Mouse (Mus musculus) hindbrain, embryonic 14.5 days (tissue): ENCODE measurements around the gene Pde9a. TPM values are rescaled to one million over a fixed set of nuclear protein-coding genes. Genes with fewer than 3 reads are reported as not detected.

Experiments
- ATAC-seq: fragments of 200-750 bp; cut with Nextera tagmentation; 2 replicates; pipeline ENCODE4 v1.8.0; 2017; ENCODE audit warnings: moderate number of reproducible peaks, mild to moderate bottlenecking, moderate TSS enrichment, moderate library complexity; ENCODE audit not compliant: low FRiP score
- DNase-seq: peaks from one replicate; pipeline ENCODE4 v3.0.0-alpha.2; 2015; ENCODE audit warnings: low spot score
- H3K27ac ChIP-seq: fragments of 300-500 bp; sonication (generic); 2 replicates; pipeline ENCODE4 v1.5.1; 2014; ENCODE audit warnings: mild to moderate bottlenecking, moderate library complexity
- H3K27me3 ChIP-seq: fragments of 300-500 bp; sonication (generic); 2 replicates; pipeline ENCODE4 v1.6.1; 2014; ENCODE audit warnings: mild to moderate bottlenecking, low read length, mixed read lengths; ENCODE audit not compliant: control insufficient read depth, insufficient read depth
- H3K36me3 ChIP-seq: fragments of 300-500 bp; sonication (generic); replicated peaks from 2 replicates; pipeline ENCODE4 v1.6.1; 2014; ENCODE audit not compliant: control insufficient read depth, insufficient read depth
- H3K4me1 ChIP-seq: fragments of 300-500 bp; sonication (generic); replicated peaks from 2 replicates; pipeline ENCODE4 v1.6.1; 2014; ENCODE audit warnings: antibody characterized with exemption, low read length, mixed read lengths; ENCODE audit not compliant: control insufficient read depth, insufficient read depth
- H3K4me2 ChIP-seq: fragments of 300-500 bp; sonication (generic); replicated peaks from 2 replicates; pipeline ENCODE4 v1.6.1; 2014; ENCODE audit warnings: mild to moderate bottlenecking, moderate library complexity
- H3K4me3 ChIP-seq: fragments of 300-500 bp; sonication (generic); replicated peaks from 2 replicates; pipeline ENCODE4 v1.5.1; 2014; ENCODE audit warnings: mild to moderate bottlenecking, low read length
- H3K9ac ChIP-seq: fragments of 300-500 bp; sonication (generic); 2 replicates; pipeline ENCODE4 v1.6.1; 2014
- H3K9me3 ChIP-seq: fragments of 300-500 bp; sonication (generic); 2 replicates; pipeline ENCODE4 v1.6.1; 2016; ENCODE audit warnings: low read length; ENCODE audit not compliant: control insufficient read depth
- WGBS: fragments of 180-500 bp; shearing (Covaris S2); extraction: QIAGEN DNeasy Blood & Tissue Kit; methylation state at CpG from one replicate; pipeline ENCODE4 v1.1.7; 2014; 5-methylcytosine and 5-hydroxymethylcytosine counted together
- polyA plus RNA-seq: library from polyadenylated mRNA; unstranded; fragments of >200 nt; fragmentation: Nextera tagmentation; extraction: Ambion mirVana; gene quantifications from 2 replicates; pipeline ENCODE4 v1.2.1, GENCODE M21; 2014

Pde9a gene
- polyA plus RNA-seq, 1 experiment from 2014 or later = 32.6 TPM

GRCm38 (mm10) chr17:31422381-31422780, 36.4 kb downstream of the Pde9a start:
- DNase-seq (no peak), ATAC-seq (no peak)
- Histone ChIP-seq H3K4me1 (peaks cover 12% of the 10 kb centered on the region), H3K9ac (no peak overlapping the region), H3K4me3 (no peak overlapping the region), H3K27me3 (no peaks in the 10 kb centered on the region), H3K9me3 (no peaks in the 10 kb centered on the region), H3K36me3 (peaks cover 7% of the 10 kb centered on the region; the same call in 1 of the 2 replicates), H3K27ac (no peak overlapping the region), H3K4me2 (no peak overlapping the region)
- 88% methylated on average over 1 of the region's 1 CpGs for WGBS

GRCm38 (mm10) chr17:31423020-31423419, 37.0 kb downstream of the Pde9a start:
- Histone ChIP-seq H3K4me3 (no peak overlapping the region), H3K36me3 (peaks cover 6% of the 10 kb centered on the region; the same call in 1 of the 2 replicates), H3K27ac (no peak overlapping the region), H3K27me3 (no peaks in the 10 kb centered on the region), H3K4me1 (peaks cover 12% of the 10 kb centered on the region), H3K9me3 (no peaks in the 10 kb centered on the region), H3K4me2 (no peak overlapping the region), H3K9ac (no peak overlapping the region)
- 54% methylated on average over 2 of the region's 2 CpGs for WGBS
- DNase-seq (no peak), ATAC-seq (no peak)

- H3K36me3 ChIP-seq = peaks cover 6% of the 10 kb centered on the region; the same call in 1 of the 2 replicates
- no peak for ATAC-seq
- H3K4me2 ChIP-seq = no peak overlapping the region
- DNase-seq = no peak
- 82% methylated on average over 4 of the region's 4 CpGs for WGBS
- H3K9me3 ChIP-seq = peaks cover 1% of the 10 kb centered on the region; the same call in 1 of the 2 replicates
- H3K4me1 ChIP-seq = peaks cover 12% of the 10 kb centered on the region
- no peak overlapping the region for H3K4me3 ChIP-seq
- no peaks in the 10 kb centered on the region for H3K27me3 ChIP-seq
- no peak overlapping the region for H3K9ac ChIP-seq
- H3K27ac ChIP-seq = no peak overlapping the region
These were observed 38.3 kb downstream of the Pde9a start for GRCm38 (mm10) chr17:31424358-31424757.

GRCm38 (mm10) chr17:31424798-31425197, 38.8 kb downstream of the Pde9a start:
- H3K27ac ChIP-seq = no peak overlapping the region
- DNase-seq = no peak
- no peaks in the 10 kb centered on the region for H3K27me3 ChIP-seq
- 42% methylated on average over 8 of the region's 8 CpGs for WGBS
- H3K36me3 ChIP-seq = peaks cover 6% of the 10 kb centered on the region; the same call in 1 of the 2 replicates
- no peak overlapping the region for H3K4me2 ChIP-seq
- no peak overlapping the region for H3K9ac ChIP-seq
- no peak for ATAC-seq
- H3K4me3 ChIP-seq = no peak overlapping the region
- H3K9me3 ChIP-seq = peaks cover 4% of the 10 kb centered on the region; the same call in 1 of the 2 replicates
- peaks cover 11% of the 10 kb centered on the region for H3K4me1 ChIP-seq

GRCm38 (mm10) chr17:31425827-31426698, 40.1 kb downstream of the Pde9a start:
- DNase-seq (no peak), ATAC-seq (no peak)
- Histone ChIP-seq H3K4me1 (peaks cover 4% of the 10 kb centered on the region), H3K9ac (no peak overlapping the region), H3K36me3 (peaks cover 14% of the 10 kb centered on the region; the same call in 1 of the 2 replicates), H3K27ac (peak overlapping the region; percentile 16; the same call in 1 of the 2 replicates), H3K4me2 (no peak overlapping the region), H3K4me3 (no peak overlapping the region), H3K27me3 (no peaks in the 10 kb centered on the region), H3K9me3 (peaks cover 4% of the 10 kb centered on the region; the same call in 1 of the 2 replicates)
- WGBS = 70% methylated on average over 13 of the region's 13 CpGs

GRCm38 (mm10) chr17:31429402-31429801, 43.4 kb downstream of the Pde9a start:
- peaks cover 15% of the 10 kb centered on the region for H3K4me1 ChIP-seq
- no peak overlapping the region for H3K27ac ChIP-seq
- no peaks in the 10 kb centered on the region for H3K27me3 ChIP-seq
- peaks cover 8% of the 10 kb centered on the region; the same call in 1 of the 2 replicates for H3K36me3 ChIP-seq
- DNase-seq (no peak), ATAC-seq (no peak)
- WGBS = 95% methylated on average over 2 of the region's 2 CpGs
- H3K9ac ChIP-seq = no peak overlapping the region
- H3K4me3 ChIP-seq = no peak overlapping the region
- H3K9me3 ChIP-seq = peaks cover 4% of the 10 kb centered on the region; the same call in 1 of the 2 replicates
- no peak overlapping the region for H3K4me2 ChIP-seq

GRCm38 (mm10) chr17:31432878-31433281, 46.9 kb downstream of the Pde9a start:
- no peak overlapping the region for H3K27ac ChIP-seq
- H3K27me3 ChIP-seq = no peaks in the 10 kb centered on the region
- H3K4me3 ChIP-seq = no peak overlapping the region
- 48% methylated on average over 5 of the region's 5 CpGs for WGBS
- peaks cover 4% of the 10 kb centered on the region; the same call in 1 of the 2 replicates for H3K9me3 ChIP-seq
- H3K36me3 ChIP-seq = peaks cover 8% of the 10 kb centered on the region; the same call in 1 of the 2 replicates
- no peak overlapping the region for H3K9ac ChIP-seq
- DNase-seq (no peak), ATAC-seq (no peak)
- peaks cover 24% of the 10 kb centered on the region for H3K4me1 ChIP-seq
- H3K4me2 ChIP-seq = no peak overlapping the region

- H3K4me2 ChIP-seq = no peak overlapping the region
- ATAC-seq (no peak), DNase-seq (no peak)
- no peak overlapping the region for H3K27ac ChIP-seq
- peaks cover 8% of the 10 kb centered on the region; the same call in 1 of the 2 replicates for H3K36me3 ChIP-seq
- H3K9me3 ChIP-seq = peaks cover 4% of the 10 kb centered on the region; the same call in 1 of the 2 replicates
- peaks cover 24% of the 10 kb centered on the region for H3K4me1 ChIP-seq
- WGBS = 41% methylated on average over 13 of the region's 13 CpGs
- no peak overlapping the region for H3K4me3 ChIP-seq
- H3K9ac ChIP-seq = peak overlapping the region; percentile 0
- no peaks in the 10 kb centered on the region for H3K27me3 ChIP-seq
These were observed 47.5 kb downstream of the Pde9a start for GRCm38 (mm10) chr17:31433401-31433928.
